Mouse (Mus musculus): Measurements from ENCODE around the gene S1pr1. TPM values are rescaled to one million over a fixed set of nuclear protein-coding genes. Genes with fewer than 3 reads are reported as not detected.

Gene S1pr1
- polyA plus RNA-seq, 1 experiment from 2014 or later, result 10.3 TPM

DNA sequence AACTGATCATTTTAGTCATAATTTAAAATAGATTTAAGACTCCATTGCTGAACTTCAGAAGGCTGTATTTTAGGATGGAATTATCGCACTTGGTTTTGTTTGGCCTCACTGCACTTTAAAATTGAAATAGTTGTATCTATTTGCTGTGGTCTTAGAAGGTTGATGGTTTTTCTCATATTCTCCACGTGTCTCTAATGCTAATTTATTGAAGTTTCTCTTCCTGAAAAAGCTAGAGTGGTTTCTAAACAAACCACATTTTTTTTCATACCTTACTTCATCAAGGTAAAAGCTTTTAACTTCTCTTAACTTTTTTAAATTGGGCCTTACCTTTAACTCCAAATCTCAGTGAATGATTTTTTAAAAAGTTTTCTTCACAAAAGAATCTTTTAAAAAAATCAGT lies 4.8 kb downstream of the S1pr1 start:
- Histone ChIP-seq H3K9me3 (ENCODE audit: low read length) (no peaks in the 10 kb centered on the region), H3K36me3 (replicated peaks; ENCODE audit: insufficient read depth, low read length) (peaks cover 13% of the 10 kb centered on the region), H3K27ac (ENCODE audit: low read depth) (no peak overlapping the region), H3K9ac (replicated peaks) (no peak overlapping the region), H3K4me3 (ENCODE audit: low read depth, low read length) (no peak overlapping the region), H3K4me1 (ENCODE audit: insufficient read depth) (peaks cover 3% of the 10 kb centered on the region), H3K27me3 (ENCODE audit: insufficient read depth, low read length) (no peaks in the 10 kb centered on the region), H3K4me2 (ENCODE audit: low read depth, low read length) (no peak overlapping the region)
- WGBS (ENCODE audit: insufficient replicate concordance), result 54% methylated on average over 2 of the region's 2 CpGs
- no peak for DNase-seq
- TF ChIP-seq EP300 (IDR thresholded peaks at IDR 0.05; ENCODE audit: low read depth) (no peak), CTCF (IDR thresholded peaks at IDR 0.05; ENCODE audit: low read depth) (no peak)
- ATAC-seq, result no peak

DNA sequence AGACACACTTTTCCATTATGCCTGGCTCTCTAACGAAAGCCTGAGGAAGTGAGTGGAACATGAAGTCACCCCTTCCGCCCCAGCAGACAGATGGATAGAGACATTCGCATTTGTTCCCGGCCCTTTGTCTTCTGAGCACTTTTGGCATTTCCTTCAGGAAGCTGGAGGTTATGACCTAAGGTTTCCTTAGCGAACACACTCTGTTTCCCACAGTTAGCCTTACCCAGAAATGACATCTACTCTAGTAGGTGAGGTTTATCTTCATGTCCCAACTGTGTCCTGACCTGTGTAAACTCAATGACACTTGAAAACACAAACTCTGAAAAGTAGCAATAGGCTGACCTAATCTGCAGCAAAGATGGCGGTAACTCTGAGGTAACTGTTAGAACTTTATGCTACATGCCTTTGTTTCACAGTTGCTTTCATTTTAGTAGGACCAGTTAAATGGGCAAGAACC lies 5.7 kb downstream of the S1pr1 start:
- 68% methylated on average over 6 of the region's 6 CpGs for WGBS (ENCODE audit: insufficient replicate concordance)
- H3K4me3 ChIP-seq (ENCODE audit: low read depth, low read length), result no peak overlapping the region
- no peak overlapping the region for H3K27ac ChIP-seq (ENCODE audit: low read depth)
- DNase-seq, result no peak
- peaks cover 13% of the 10 kb centered on the region for H3K36me3 ChIP-seq (replicated peaks; ENCODE audit: insufficient read depth, low read length)
- H3K9me3 ChIP-seq (ENCODE audit: low read length), result no peaks in the 10 kb centered on the region
- H3K4me2 ChIP-seq (ENCODE audit: low read depth, low read length), result no peak overlapping the region
- peak; percentile 63 for ATAC-seq
- H3K4me1 ChIP-seq (ENCODE audit: insufficient read depth), result peaks cover 3% of the 10 kb centered on the region
- H3K9ac ChIP-seq (replicated peaks), result no peak overlapping the region
- peak; percentile 78 for TF ChIP-seq EP300 (IDR thresholded peaks at IDR 0.05; ENCODE audit: low read depth)
- no peak for TF ChIP-seq CTCF (IDR thresholded peaks at IDR 0.05; ENCODE audit: low read depth)
- no peaks in the 10 kb centered on the region for H3K27me3 ChIP-seq (ENCODE audit: insufficient read depth, low read length)

DNA sequence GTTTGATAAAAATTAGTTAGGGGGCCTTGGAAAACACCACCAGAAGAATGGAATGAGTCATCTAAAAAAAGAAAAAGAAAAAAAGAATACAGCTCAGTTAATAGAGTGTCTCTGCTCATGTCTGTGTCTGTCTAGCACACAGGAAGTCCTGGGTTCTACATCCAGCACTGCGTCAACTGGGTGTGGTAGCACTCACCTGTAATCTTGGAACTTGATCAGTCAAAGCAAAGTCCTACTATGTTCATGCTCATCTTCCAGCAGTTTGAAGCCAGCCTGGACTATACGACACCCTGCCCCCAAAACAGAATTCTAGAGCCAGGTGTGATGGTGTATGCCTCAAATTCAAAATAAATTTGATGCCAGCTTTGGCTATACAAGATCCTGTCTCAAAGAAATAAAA lies 8.1 kb downstream of the S1pr1 start:
- no peaks in the 10 kb centered on the region for H3K9me3 ChIP-seq (ENCODE audit: low read length)

DNA sequence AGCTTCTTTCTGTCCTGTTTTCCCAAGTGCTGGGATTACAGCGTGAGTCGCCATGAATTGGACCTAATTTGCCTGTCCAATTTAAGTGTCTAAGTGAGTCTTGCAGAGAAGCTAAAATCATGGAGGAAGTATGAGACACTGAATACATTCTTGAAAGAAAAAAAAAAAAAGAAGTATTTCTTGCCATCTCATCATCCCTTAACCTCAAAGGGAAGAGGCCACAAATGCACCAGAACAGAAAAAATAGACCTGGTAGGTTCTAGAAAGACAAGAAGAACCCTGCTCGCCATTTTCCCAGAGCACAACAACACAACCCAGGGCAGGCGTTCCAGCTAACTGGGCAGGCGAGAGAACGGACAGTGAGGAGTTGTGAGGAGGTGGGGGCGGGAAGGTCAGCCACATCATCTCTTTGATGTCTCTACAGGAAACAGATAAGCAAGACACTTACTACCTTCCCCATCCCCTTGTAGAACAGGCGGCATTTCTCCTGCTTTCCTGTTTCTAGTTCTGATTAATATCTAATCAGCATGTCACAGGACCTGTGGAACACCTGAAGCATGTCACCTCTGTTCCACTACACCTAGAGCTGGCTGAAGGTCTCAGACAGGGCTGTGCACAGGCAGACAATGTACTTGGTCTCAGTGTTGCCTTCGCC lies 10.5 kb downstream of the S1pr1 start:
- no peak for ATAC-seq

More for the DNA sequence above, 8.1 kb downstream of the S1pr1 start:
- H3K27me3 ChIP-seq (ENCODE audit: insufficient read depth, low read length), result no peaks in the 10 kb centered on the region
- H3K36me3 ChIP-seq (replicated peaks; ENCODE audit: insufficient read depth, low read length), result peaks cover 3% of the 10 kb centered on the region; the same call in 1 of the 2 replicates
- no peak overlapping the region for H3K9ac ChIP-seq (replicated peaks)
- ATAC-seq (no peak), DNase-seq (no peak)
- H3K27ac ChIP-seq (ENCODE audit: low read depth), result no peak overlapping the region
- no peak overlapping the region for H3K4me3 ChIP-seq (ENCODE audit: low read depth, low read length)
- no peaks in the 10 kb centered on the region for H3K4me1 ChIP-seq (ENCODE audit: insufficient read depth)
- no peak for TF ChIP-seq CTCF (IDR thresholded peaks at IDR 0.05; ENCODE audit: low read depth)
- TF ChIP-seq EP300 (IDR thresholded peaks at IDR 0.05; ENCODE audit: low read depth), result no peak
- whole genome bisulfite sequencing (ENCODE audit: insufficient replicate concordance), result 77% methylated on average over 2 of the region's 2 CpGs
- no peak overlapping the region for H3K4me2 ChIP-seq (ENCODE audit: low read depth, low read length)

GRCm38 (mm10) chr3:115703720-115704119 lies 11.2 kb downstream of the S1pr1 start:
- no peak for DNase-seq
- Histone ChIP-seq H3K4me2 (ENCODE audit: low read depth, low read length) (no peak overlapping the region), H3K27ac (ENCODE audit: low read depth) (no peak overlapping the region), H3K36me3 (replicated peaks; ENCODE audit: insufficient read depth, low read length) (0 out of 2 replicates have a peak, but pooled peaks cover 2% of the 10 kb centered on the region), H3K4me1 (ENCODE audit: insufficient read depth) (no peaks in the 10 kb centered on the region; the same call in 1 of the 2 replicates), H3K9ac (replicated peaks) (no peak overlapping the region), H3K9me3 (ENCODE audit: low read length) (no peaks in the 10 kb centered on the region), H3K27me3 (ENCODE audit: insufficient read depth, low read length) (no peaks in the 10 kb centered on the region), H3K4me3 (ENCODE audit: low read depth, low read length) (no peak overlapping the region)
- TF ChIP-seq EP300 (IDR thresholded peaks at IDR 0.05; ENCODE audit: low read depth) (no peak), CTCF (IDR thresholded peaks at IDR 0.05; ENCODE audit: low read depth) (no peak)
- WGBS (ENCODE audit: insufficient replicate concordance), result 89% methylated on average over 8 of the region's 8 CpGs
- no peak for ATAC-seq

More for the DNA sequence above, 10.5 kb downstream of the S1pr1 start:
- 0 out of 2 replicates have a peak, but pooled peaks cover 2% of the 10 kb centered on the region for H3K36me3 ChIP-seq (replicated peaks; ENCODE audit: insufficient read depth, low read length)
- no peak overlapping the region for H3K4me3 ChIP-seq (ENCODE audit: low read depth, low read length)
- no peaks in the 10 kb centered on the region for H3K27me3 ChIP-seq (ENCODE audit: insufficient read depth, low read length)
- 52% methylated on average over 9 of the region's 9 CpGs for WGBS (ENCODE audit: insufficient replicate concordance)
- H3K9ac ChIP-seq (replicated peaks), result no peak overlapping the region
- H3K4me2 ChIP-seq (ENCODE audit: low read depth, low read length), result no peak overlapping the region
- H3K9me3 ChIP-seq (ENCODE audit: low read length), result no peaks in the 10 kb centered on the region
- peak overlapping the region; percentile 58 for H3K27ac ChIP-seq (ENCODE audit: low read depth)
- TF ChIP-seq EP300 (IDR thresholded peaks at IDR 0.05; ENCODE audit: low read depth), result no peak
- no peak for TF ChIP-seq CTCF (IDR thresholded peaks at IDR 0.05; ENCODE audit: low read depth)
- H3K4me1 ChIP-seq (ENCODE audit: insufficient read depth), result no peaks in the 10 kb centered on the region; the same call in 1 of the 2 replicates
- no peak for DNase-seq

GRCm38 (mm10) chr3:115702089-115702488 lies 12.8 kb downstream of the S1pr1 start:
- no peak overlapping the region for H3K27ac ChIP-seq (ENCODE audit: low read depth)
- H3K9me3 ChIP-seq (ENCODE audit: low read length), result no peaks in the 10 kb centered on the region
- H3K9ac ChIP-seq (replicated peaks), result no peak overlapping the region
- no peak overlapping the region for H3K4me2 ChIP-seq (ENCODE audit: low read depth, low read length)
- H3K4me3 ChIP-seq (ENCODE audit: low read depth, low read length), result no peak overlapping the region
- no peak for TF ChIP-seq CTCF (IDR thresholded peaks at IDR 0.05; ENCODE audit: low read depth)
- no peak for TF ChIP-seq EP300 (IDR thresholded peaks at IDR 0.05; ENCODE audit: low read depth)
- peak; percentile 62; the same call in 1 of the 2 replicates for ATAC-seq
- DNase-seq, result no peak
- no peaks in the 10 kb centered on the region for H3K27me3 ChIP-seq (ENCODE audit: insufficient read depth, low read length)
- H3K4me1 ChIP-seq (ENCODE audit: insufficient read depth), result no peaks in the 10 kb centered on the region; the same call in 1 of the 2 replicates
- H3K36me3 ChIP-seq (replicated peaks; ENCODE audit: insufficient read depth, low read length), result no peaks in the 10 kb centered on the region
- WGBS (ENCODE audit: insufficient replicate concordance), result 60% methylated on average over 2 of the region's 2 CpGs
